Mouse (Mus musculus) cortical plate, adult 2 months (tissue): ENCODE results near the gene Lrrc41. TPM values are rescaled to one million over a fixed set of nuclear protein-coding genes. Genes with fewer than 3 reads are reported as not detected.

ENCODE experiments used
- H3K27ac ChIP-seq: fragments of 200-500 bp; 2 replicates; pipeline ENCODE4 v1.5.1; 2012; ENCODE audit warnings: low read length, control low read depth, inconsistent platforms; ENCODE audit not compliant: insufficient read depth
- H3K4me1 ChIP-seq: fragments of 200-500 bp; 2 replicates; pipeline ENCODE4 v1.6.1; 2011; ENCODE audit warnings: low read length; ENCODE audit not compliant: control insufficient read depth, insufficient read depth
- H3K4me3 ChIP-seq: fragments of 200-500 bp; 2 replicates; pipeline ENCODE4 v1.5.1; 2011; ENCODE audit warnings: mild to moderate bottlenecking, low read length, control low read depth; ENCODE audit not compliant: insufficient read depth
- CTCF ChIP-seq: fragments of 200-500 bp; IDR thresholded peaks from 2 replicates; pipeline ENCODE4 v1.5.1; 2011; ENCODE audit warnings: mild to moderate bottlenecking, control low read depth, low read length; ENCODE audit not compliant: insufficient read depth; ENCODE audit errors: extremely low read depth
- POLR2A ChIP-seq: fragments of 200-500 bp; IDR thresholded peaks from 2 replicates; pipeline ENCODE4 v1.6.1; 2011; ENCODE audit warnings: mild to moderate bottlenecking, low read length, control low read depth; ENCODE audit not compliant: insufficient read depth; ENCODE audit errors: extremely low read depth
- polyA plus RNA-seq: library from polyadenylated mRNA; depleted of rRNA; stranded (reverse); fragments of >200 nt; gene quantifications from 2 replicates; pipeline ENCODE4 v1.2.3, GENCODE M21; 2012

The Lrrc41 gene
- polyA plus RNA-seq, 1 experiment: 32.3 TPM

- TF ChIP-seq POLR2A (peak; percentile 68), CTCF (no peak)
- Histone ChIP-seq H3K27ac (0 out of 2 replicates have a peak within 1 kb of the TSS, but pooled peaks have one; percentile 58), H3K4me1 (no peaks in the 10 kb centered on the region), H3K4me3 (peak within 1 kb of the TSS; percentile 92)
Measured at GRCm38 (mm10) chr4:116123602-116124519, 48.8 kb downstream of the Lrrc41 start, which contains the start of the genes Rad54l and Pomgnt1. Rad54l (minus strand) TSS chr4:116123690. Pomgnt1 (plus strand) TSS chr4:116123840.

GRCm38 (mm10) chr4:116125803-116126386 lies 50.8 kb downstream of the Lrrc41 start:
- no peak overlapping the region for H3K27ac ChIP-seq
- no peaks in the 10 kb centered on the region for H3K4me1 ChIP-seq
- TF ChIP-seq POLR2A (no peak), CTCF (no peak)
- H3K4me3 ChIP-seq: no peak overlapping the region

GRCm38 (mm10) chr4:116127956-116128355 lies 52.9 kb downstream of the Lrrc41 start:
- no peak overlapping the region for H3K27ac ChIP-seq
- TF ChIP-seq CTCF (no peak), POLR2A (no peak)

GRCm38 (mm10) chr4:116133126-116133525 lies 58.1 kb downstream of the Lrrc41 start:
- H3K4me3 ChIP-seq: no peak overlapping the region
- TF ChIP-seq POLR2A (no peak), CTCF (no peak)
- H3K27ac ChIP-seq: no peak overlapping the region
- H3K4me1 ChIP-seq: no peaks in the 10 kb centered on the region

More at GRCm38 (mm10) chr4:116127956-116128355, 52.9 kb downstream of the Lrrc41 start:
- Histone ChIP-seq H3K4me1 (no peaks in the 10 kb centered on the region), H3K4me3 (no peak overlapping the region)

GRCm38 (mm10) chr4:116134990-116135389 lies 59.9 kb downstream of the Lrrc41 start:
- H3K4me3 ChIP-seq: no peak overlapping the region
- TF ChIP-seq POLR2A (no peak), CTCF (peak; percentile 60; the same call in 1 of the 2 replicates)
- H3K27ac ChIP-seq: no peak overlapping the region
- no peaks in the 10 kb centered on the region for H3K4me1 ChIP-seq

GRCm38 (mm10) chr4:116137421-116137996 lies 62.4 kb downstream of the Lrrc41 start:
- Histone ChIP-seq H3K4me1 (peaks cover 1% of the 10 kb centered on the region; the same call in 1 of the 2 replicates), H3K27ac (no peak overlapping the region), H3K4me3 (no peak overlapping the region)
- TF ChIP-seq POLR2A (no peak), CTCF (no peak)

GRCm38 (mm10) chr4:116140801-116141574 lies 65.9 kb downstream of the Lrrc41 start:
- Histone ChIP-seq H3K27ac (no peak overlapping the region), H3K4me1 (peaks cover 1% of the 10 kb centered on the region; the same call in 1 of the 2 replicates), H3K4me3 (no peak overlapping the region)
- TF ChIP-seq POLR2A: no peak

GRCm38 (mm10) chr4:116141736-116142135 lies 66.7 kb downstream of the Lrrc41 start:
- Histone ChIP-seq H3K4me1 (peaks cover 1% of the 10 kb centered on the region; the same call in 1 of the 2 replicates), H3K4me3 (no peak overlapping the region), H3K27ac (peak overlapping the region; percentile 35; the same call in 1 of the 2 replicates)
- TF ChIP-seq CTCF: no peak
- TF ChIP-seq POLR2A: no peak
